Mouse (Mus musculus): ENCODE measurements around the gene Kmt2e.
"Not testable (repeated sequence)": the region's sequence is repeated elsewhere in the genome, so short reads cannot be mapped to it uniquely, and the experiment has no call there.

Gene Kmt2e

GRCm38 (mm10) chr5:23505578-23505977 is 71.3 kb downstream of the Kmt2e start:
- DNase-seq = no peak

GRCm38 (mm10) chr5:23507210-23507609 is 73.0 kb downstream of the Kmt2e start:
- DNase-seq = no peak

- DNase-seq = no peak
Observed at GRCm38 (mm10) chr5:23508630-23509029, 74.4 kb downstream of the Kmt2e start.

GRCm38 (mm10) chr5:23511456-23511855 is 77.2 kb downstream of the Kmt2e start:
- no peak for DNase-seq

GRCm38 (mm10) chr5:23512556-23512955 is 78.3 kb downstream of the Kmt2e start:
- DNase-seq = no peak

GRCm38 (mm10) chr5:23513468-23513867 is 79.2 kb downstream of the Kmt2e start:
- DNase-seq = no peak

- DNase-seq = no peak
Observed at GRCm38 (mm10) chr5:23515038-23515437, 80.8 kb downstream of the Kmt2e start.

GRCm38 (mm10) chr5:23516962-23517361 is 82.7 kb downstream of the Kmt2e start:
- DNase-seq = peak; percentile 34

GRCm38 (mm10) chr5:23517839-23518238 is 83.6 kb downstream of the Kmt2e start:
- no peak for DNase-seq

GRCm38 (mm10) chr5:23518673-23519072 is 84.4 kb downstream of the Kmt2e start:
- DNase-seq = peak; percentile 27

GRCm38 (mm10) chr5:23519679-23520078 is 85.4 kb downstream of the Kmt2e start:
- no peak for DNase-seq

GRCm38 (mm10) chr5:23521645-23522044 is 87.4 kb downstream of the Kmt2e start:
- no peak for DNase-seq

- DNase-seq = no peak
Observed at GRCm38 (mm10) chr5:23523936-23524335, 89.7 kb downstream of the Kmt2e start.

GRCm38 (mm10) chr5:23524621-23525020 is 90.4 kb downstream of the Kmt2e start:
- no peak for DNase-seq

- no peak for DNase-seq
Observed at GRCm38 (mm10) chr5:23531100-23531499, 96.9 kb downstream of the Kmt2e start.

GRCm38 (mm10) chr5:23531541-23532096 is 97.4 kb downstream of the Kmt2e start:
- no peak for DNase-seq

GRCm38 (mm10) chr5:23535692-23536091 is 101.5 kb downstream of the Kmt2e start:
- no peak for DNase-seq

GRCm38 (mm10) chr5:23551687-23552086 is 117.4 kb downstream of the Kmt2e start:
- no peak for DNase-seq

GRCm38 (mm10) chr5:23553338-23553737 is 119.1 kb downstream of the Kmt2e start:
- not testable (repeated sequence) for DNase-seq

Data from embryo, embryonic 11 days (tissue).